14 mouse cellular contexts compared by ENCODE assay signal in genomic region chr2:92813028-92813427, GRCm38 (mm10).
DNase-seq lines count a peak whose midpoint lies in the region; ATAC-seq and TF ChIP-seq lines count a peak whose summit lies in the region.
"Had no signal": no experiment of that assay in that cellular context is flagged by ENCODE, and none has a peak within 500 bp of the region (broad histone marks: within the 10 kb centered on the region; RNA-seq: fewer than 3 reads in every experiment).

No protein-coding gene starts in this region.

- TF ChIP-seq CTCF in stomach, postnatal 0 days (IDR thresholded peaks at IDR 0.05; ENCODE audit: low read depth): no peak

- no peak overlapping the region for H3K4me2 ChIP-seq in hindbrain, embryonic 13.5 days
- no peak overlapping the region for H3K4me2 ChIP-seq in hindbrain, embryonic 12.5 days (replicated peaks)
- H3K4me2 ChIP-seq in neural tube, embryonic 13.5 days: no peak overlapping the region
- no peak overlapping the region for H3K4me2 ChIP-seq in stomach, postnatal 0 days (replicated peaks; ENCODE audit: low read depth)
- H3K4me2 ChIP-seq: lung, embryonic 15.5 days had no signal

- no peak overlapping the region for H3K4me3 ChIP-seq in hindbrain, embryonic 13.5 days
- no peak overlapping the region for H3K4me3 ChIP-seq in hindbrain, embryonic 12.5 days
- no peak overlapping the region for H3K4me3 ChIP-seq in neural tube, embryonic 13.5 days
- H3K4me3 ChIP-seq in stomach, postnatal 0 days (ENCODE audit: low read depth, low read length): no peak overlapping the region
- H3K4me3 ChIP-seq: lung, embryonic 15.5 days had no signal

- peaks cover 4% of the 10 kb centered on the region; the same call in 1 of the 2 replicates for H3K27me3 ChIP-seq in hindbrain, embryonic 13.5 days
- no peaks in the 10 kb centered on the region; the same call in none of the 2 replicates for H3K27me3 ChIP-seq in hindbrain, embryonic 12.5 days
- no peaks in the 10 kb centered on the region for H3K27me3 ChIP-seq in neural tube, embryonic 13.5 days
- H3K27me3 ChIP-seq in stomach, postnatal 0 days (ENCODE audit: control insufficient read depth, insufficient read depth, low read length): no peaks in the 10 kb centered on the region

- WGBS in hindbrain, embryonic 13.5 days: 74% methylated on average over 11 of the region's 11 CpGs
- WGBS in hindbrain, embryonic 12.5 days: 77% methylated on average over 11 of the region's 11 CpGs
- WGBS in neural tube, embryonic 13.5 days: 79% methylated on average over 11 of the region's 11 CpGs
- 29% methylated on average over 11 of the region's 11 CpGs for WGBS in stomach, postnatal 0 days

- peaks cover 31% of the 10 kb centered on the region for H3K4me1 ChIP-seq in hindbrain, embryonic 13.5 days (replicated peaks)
- peaks cover 15% of the 10 kb centered on the region for H3K4me1 ChIP-seq in hindbrain, embryonic 12.5 days
- peaks cover 14% of the 10 kb centered on the region for H3K4me1 ChIP-seq in neural tube, embryonic 13.5 days (replicated peaks)
- no peaks in the 10 kb centered on the region for H3K4me1 ChIP-seq in stomach, postnatal 0 days (replicated peaks; ENCODE audit: control insufficient read depth, insufficient read depth)

- H3K36me3 ChIP-seq in hindbrain, embryonic 13.5 days: no peaks in the 10 kb centered on the region
- H3K36me3 ChIP-seq in hindbrain, embryonic 12.5 days: no peaks in the 10 kb centered on the region
- no peaks in the 10 kb centered on the region for H3K36me3 ChIP-seq in neural tube, embryonic 13.5 days
- no peaks in the 10 kb centered on the region for H3K36me3 ChIP-seq in stomach, postnatal 0 days (ENCODE audit: control insufficient read depth, insufficient read depth, low read length)
- H3K36me3 ChIP-seq: lung, embryonic 15.5 days had no signal

- peak overlapping the region; percentile 62; the same call in 1 of the 2 replicates for H3K27ac ChIP-seq in hindbrain, embryonic 13.5 days
- no peak overlapping the region for H3K27ac ChIP-seq in hindbrain, embryonic 12.5 days
- H3K27ac ChIP-seq in neural tube, embryonic 13.5 days (replicated peaks): no peak overlapping the region
- H3K27ac ChIP-seq in stomach, postnatal 0 days (replicated peaks): no peak overlapping the region
- H3K27ac ChIP-seq: lung, embryonic 15.5 days had no signal

- DNase-seq in neural tube, embryonic 10.5 days (ENCODE audit: extremely low spot score, low spot score): no peak
- DNase-seq in left cerebral cortex, postnatal 14 days (ENCODE audit: low spot score in 2 of 2): peak; percentile 61 to 84
- no peak for DNase-seq in stomach, postnatal 0 days (ENCODE audit: low spot score)
- DNase-seq in B cell, adult 2 months: no peak
- DNase-seq in urinary bladder, adult 2 months (ENCODE audit: low spot score): no peak
- DNase-seq: adrenal gland, postnatal 14 days; cerebellum, adult 8-10 months; heart, adult 11 months; heart, postnatal 4 days had no signal

- no peak overlapping the region for H3K9ac ChIP-seq in hindbrain, embryonic 13.5 days
- no peak overlapping the region for H3K9ac ChIP-seq in hindbrain, embryonic 12.5 days
- H3K9ac ChIP-seq in neural tube, embryonic 13.5 days: peak overlapping the region; percentile 17; the same call in 1 of the 2 replicates
- no peak overlapping the region for H3K9ac ChIP-seq in stomach, postnatal 0 days (ENCODE audit: low read length)
- H3K9ac ChIP-seq: lung, embryonic 15.5 days had no signal

- intact Hi-C loops in left cerebral cortex, postnatal 14 days (cut with DNase I): loop anchor here (5.0 kb wide), 2 partner anchors 116 to 141 kb away; no protein-coding TSS in a partner anchor

- ATAC-seq in hindbrain, embryonic 13.5 days (ENCODE audit: low FRiP score): no peak
- no peak for ATAC-seq in hindbrain, embryonic 12.5 days (ENCODE audit: low FRiP score)
- no peak for ATAC-seq in neural tube, embryonic 13.5 days (ENCODE audit: low read depth)
- ATAC-seq in stomach, postnatal 0 days (ENCODE audit: low FRiP score, low TSS enrichment): no peak
- ATAC-seq: forebrain, embryonic 14.5 days had no signal

- no peaks in the 10 kb centered on the region for H3K9me3 ChIP-seq in hindbrain, embryonic 13.5 days
- no peaks in the 10 kb centered on the region for H3K9me3 ChIP-seq in hindbrain, embryonic 12.5 days (replicated peaks)
- no peaks in the 10 kb centered on the region for H3K9me3 ChIP-seq in neural tube, embryonic 13.5 days
- no peaks in the 10 kb centered on the region for H3K9me3 ChIP-seq in stomach, postnatal 0 days (ENCODE audit: control insufficient read depth, low read length)
- H3K9me3 ChIP-seq: lung, embryonic 15.5 days had no signal

- TF ChIP-seq EP300 in stomach, postnatal 0 days (optimal IDR thresholded peaks at IDR 0.05): no peak

Comparison
In these comparisons a context has a peak if more than half of its experiments do, and no peak if none do; other contexts are left out.
1. DNase-seq: peak in left cerebral cortex, postnatal 14 days (2 of 2); none in neural tube, embryonic 10.5 days (single experiment), stomach, postnatal 0 days (single experiment), B cell, adult 2 months (0 of 2) and urinary bladder, adult 2 months (single experiment).